Mouse (Mus musculus) urinary bladder, postnatal 10 days (tissue): ENCODE results near the gene Cnksr1.
A peak's percentile ranks its signal among the peaks of the same experiment; 100 is the strongest.
"Not testable (repeated sequence)": the region's sequence is repeated elsewhere in the genome, so short reads cannot be mapped to it uniquely, and the experiment has no call there.

Source experiments
- DNase-seq: peaks from one replicate; pipeline ENCODE4 v3.0.0; 2022; ENCODE audit warnings: low spot score

The Cnksr1 gene

GRCm38 (mm10) chr4:134238279-134238651 is at the start of gene Cnksr1:
Gene Cnksr1 (minus strand): TSS chr4:134238399.
- DNase-seq = peak; percentile 62

GRCm38 (mm10) chr4:134287575-134288025 is 49.4 kb upstream of the Cnksr1 start, which contains the start of gene Pdik1l:
Gene Pdik1l (minus strand): TSS chr4:134287895.
- no peak for DNase-seq

- DNase-seq = peak; percentile 82
Observed at GRCm38 (mm10) chr4:134287168-134287564, 49.0 kb upstream of the Cnksr1 start.

GRCm38 (mm10) chr4:134286226-134287167 is 48.3 kb upstream of the Cnksr1 start:
- DNase-seq = no peak

GRCm38 (mm10) chr4:134284942-134285341 is 46.7 kb upstream of the Cnksr1 start:
- DNase-seq = no peak

- DNase-seq = no peak
Observed at GRCm38 (mm10) chr4:134273417-134274345, 35.5 kb upstream of the Cnksr1 start.

GRCm38 (mm10) chr4:134272731-134273416 is 34.7 kb upstream of the Cnksr1 start:
- DNase-seq = no peak

- no peak for DNase-seq
Observed at GRCm38 (mm10) chr4:134271979-134272378, 33.8 kb upstream of the Cnksr1 start.

GRCm38 (mm10) chr4:134269622-134270021 is 31.4 kb upstream of the Cnksr1 start:
- not testable (repeated sequence) for DNase-seq

- DNase-seq = no peak
Observed at GRCm38 (mm10) chr4:134268102-134268655, 30.0 kb upstream of the Cnksr1 start.

GRCm38 (mm10) chr4:134265860-134266585 is 27.8 kb upstream of the Cnksr1 start:
- no peak for DNase-seq

- DNase-seq = no peak
Observed at GRCm38 (mm10) chr4:134263191-134263590, 25.0 kb upstream of the Cnksr1 start.

- DNase-seq = no peak
Observed at GRCm38 (mm10) chr4:134258354-134258753, 20.2 kb upstream of the Cnksr1 start.

GRCm38 (mm10) chr4:134257198-134258009 is 19.2 kb upstream of the Cnksr1 start:
- DNase-seq = no peak

- no peak for DNase-seq
Observed at GRCm38 (mm10) chr4:134256407-134257197, 18.4 kb upstream of the Cnksr1 start.

- DNase-seq = no peak
Observed at GRCm38 (mm10) chr4:134255854-134256253, 17.7 kb upstream of the Cnksr1 start.

GRCm38 (mm10) chr4:134254835-134255234 is 16.6 kb upstream of the Cnksr1 start:
- DNase-seq = no peak

- DNase-seq = no peak
Observed at GRCm38 (mm10) chr4:134253722-134254324, 15.6 kb upstream of the Cnksr1 start, which contains the start of gene Grrp1. Gene Grrp1 (minus strand): TSS chr4:134254106.
